Mouse (Mus musculus) embryonic facial prominence, embryonic 13.5 days (tissue): ENCODE results near the gene Gm47189. TPM values are rescaled to one million over a fixed set of nuclear protein-coding genes. Genes with fewer than 3 reads are reported as not detected.
"Not testable (repeated sequence)": the region's sequence is repeated elsewhere in the genome, so short reads cannot be mapped to it uniquely, and the experiment has no call there.

Source experiments
- ATAC-seq: fragments of 200-750 bp; cut with Nextera tagmentation; 2 replicates; pipeline ENCODE4 v1.8.0; 2017; ENCODE audit warnings: low read depth; ENCODE audit not compliant: insufficient number of reproducible peaks, insufficient read depth, low FRiP score, low TSS enrichment
- H3K27ac ChIP-seq: fragments of 300-500 bp; sonication (generic); 2 replicates; pipeline ENCODE4 v1.5.1; 2015; ENCODE audit warnings: moderate library complexity, mild to moderate bottlenecking, inconsistent platforms
- H3K27me3 ChIP-seq: fragments of 300-500 bp; sonication (generic); 2 replicates; pipeline ENCODE4 v1.6.1; 2015; ENCODE audit warnings: mild to moderate bottlenecking, inconsistent platforms
- H3K36me3 ChIP-seq: fragments of 300-500 bp; sonication (generic); 2 replicates; pipeline ENCODE4 v1.6.1; 2015; ENCODE audit warnings: mild to moderate bottlenecking, inconsistent platforms
- H3K4me1 ChIP-seq: fragments of 300-500 bp; sonication (generic); 2 replicates; pipeline ENCODE4 v1.6.1; 2015; ENCODE audit warnings: inconsistent platforms
- H3K4me2 ChIP-seq: fragments of 300-500 bp; sonication (generic); 2 replicates; pipeline ENCODE4 v1.6.1; 2015; ENCODE audit warnings: moderate library complexity, mild to moderate bottlenecking, inconsistent platforms
- H3K4me3 ChIP-seq: fragments of 300-500 bp; sonication (generic); 2 replicates; pipeline ENCODE4 v1.5.1; 2015; ENCODE audit warnings: mild to moderate bottlenecking, inconsistent platforms
- H3K9ac ChIP-seq: fragments of 300-500 bp; sonication (generic); 2 replicates; pipeline ENCODE4 v1.6.1; 2015; ENCODE audit warnings: mild to moderate bottlenecking, inconsistent platforms
- H3K9me3 ChIP-seq: fragments of 300-500 bp; sonication (generic); 2 replicates; pipeline ENCODE4 v1.6.1; 2016; ENCODE audit warnings: inconsistent platforms
- WGBS: fragments of 180-500 bp; shearing (Covaris S2); methylation state at CpG from one replicate; pipeline ENCODE4 v1.1.7; 2015; ENCODE audit warnings: mixed read lengths; 5-methylcytosine and 5-hydroxymethylcytosine counted together
- polyA plus RNA-seq: library from polyadenylated mRNA; unstranded; fragments of >200 nt; fragmentation: Nextera tagmentation; extraction: Ambion mirVana; gene quantifications from 2 replicates; pipeline ENCODE4 v1.2.1, GENCODE M21; 2015

Gene Gm47189
- not detected in 2 replicates for polyA plus RNA-seq

GRCm38 (mm10) chr14:41772341-41772740, at the start of gene Gm47189:
Gm47189 (minus strand) TSS chr14:41772441.
- H3K9ac ChIP-seq, ATAC-seq, H3K4me2 ChIP-seq, H3K4me1 ChIP-seq, H3K9me3 ChIP-seq, H3K4me3 ChIP-seq, H3K36me3 ChIP-seq, H3K27ac ChIP-seq, H3K27me3 ChIP-seq: not testable (repeated sequence)

- not testable (repeated sequence) for ATAC-seq, H3K4me3 ChIP-seq, H3K4me2 ChIP-seq, H3K27ac ChIP-seq, H3K9ac ChIP-seq, H3K36me3 ChIP-seq, H3K4me1 ChIP-seq, H3K27me3 ChIP-seq, H3K9me3 ChIP-seq
- 96% methylated on average over 2 of the region's 3 CpGs for whole genome bisulfite sequencing
Measured at GRCm38 (mm10) chr14:41755931-41756330, 16.3 kb downstream of the Gm47189 start.

GRCm38 (mm10) chr14:41750514-41750913, 21.7 kb downstream of the Gm47189 start, which contains the start of gene Gm7929:
Gm7929 (minus strand) TSS chr14:41750614.
- H3K4me1 ChIP-seq, ATAC-seq, H3K4me3 ChIP-seq, H3K36me3 ChIP-seq, H3K9me3 ChIP-seq, H3K4me2 ChIP-seq, H3K9ac ChIP-seq, H3K27ac ChIP-seq, H3K27me3 ChIP-seq: not testable (repeated sequence)
- 82% methylated on average over 1 of the region's 1 CpGs for WGBS

GRCm38 (mm10) chr14:41723437-41723836, 48.8 kb downstream of the Gm47189 start:
- H3K36me3 ChIP-seq, H3K9me3 ChIP-seq, H3K27ac ChIP-seq, H3K27me3 ChIP-seq, H3K9ac ChIP-seq, H3K4me2 ChIP-seq, H3K4me3 ChIP-seq, ATAC-seq, H3K4me1 ChIP-seq: not testable (repeated sequence)
- WGBS: 74% methylated on average over 17 of the region's 17 CpGs

- not testable (repeated sequence) for H3K27ac ChIP-seq, H3K4me2 ChIP-seq, H3K36me3 ChIP-seq, H3K27me3 ChIP-seq, H3K9me3 ChIP-seq, H3K4me3 ChIP-seq, ATAC-seq, H3K9ac ChIP-seq, H3K4me1 ChIP-seq
- WGBS: 75% methylated on average over 1 of the region's 1 CpGs
Measured at GRCm38 (mm10) chr14:41717180-41717579, 55.1 kb downstream of the Gm47189 start.

Other genes starting within 250 kb of the Gm47189 start
- gene Gm7970, start 216.9 kb downstream of the Gm47189 start, polyA plus RNA-seq: not detected in 2 replicates
- gene 1700049E17Rik2, start 199.2 kb downstream of the Gm47189 start, polyA plus RNA-seq: not detected in 2 replicates
- gene Gm3072, start 147.8 kb downstream of the Gm47189 start, polyA plus RNA-seq: not detected in 2 replicates
- gene Gm3676, start 126.0 kb downstream of the Gm47189 start, polyA plus RNA-seq: not detected in 2 replicates
- not detected in 2 replicates for gene Gm8068, start 70.6 kb downstream of the Gm47189 start, polyA plus RNA-seq
- not detected in 2 replicates for gene Gm7929, start 21.8 kb downstream of the Gm47189 start, polyA plus RNA-seq
- gene Gm7980, start 134.8 kb upstream of the Gm47189 start, polyA plus RNA-seq: not detected in 2 replicates
- gene 1700049E17Rik1, start 152.5 kb upstream of the Gm47189 start, polyA plus RNA-seq: not detected in 2 replicates
- not detected in 2 replicates for gene 1700024B05Rik, start 171.6 kb upstream of the Gm47189 start, polyA plus RNA-seq
- not detected in 2 replicates for gene Gm6401, start 195.5 kb upstream of the Gm47189 start, polyA plus RNA-seq
- gene Gm3543, start 210.9 kb upstream of the Gm47189 start, polyA plus RNA-seq: not detected in 2 replicates